Mouse (Mus musculus) lung, embryonic 14.5 days (tissue): ENCODE data around the gene Clasp2. TPM values are rescaled to one million over a fixed set of nuclear protein-coding genes. Genes with fewer than 3 reads are reported as not detected.

Source experiments
- ATAC-seq: fragments of 200-750 bp; cut with Nextera tagmentation; 2 replicates; pipeline ENCODE4 v1.8.0; 2017; ENCODE audit warnings: mild to moderate bottlenecking, moderate TSS enrichment, moderate library complexity; ENCODE audit not compliant: insufficient read depth
- DNase-seq: peaks from one replicate; pipeline ENCODE4 v3.0.0-alpha.2; 2015
- H3K27ac ChIP-seq: fragments of 300-500 bp; sonication (generic); 2 replicates; pipeline ENCODE4 v1.5.1; 2014; ENCODE audit warnings: low read depth, mild to moderate bottlenecking, moderate library complexity
- H3K27me3 ChIP-seq: fragments of 300-500 bp; sonication (generic); 2 replicates; pipeline ENCODE4 v1.6.1; 2014; ENCODE audit warnings: low read length, control low read depth; ENCODE audit not compliant: insufficient read depth
- H3K36me3 ChIP-seq: fragments of 300-500 bp; sonication (generic); 2 replicates; pipeline ENCODE4 v1.6.1; 2014; ENCODE audit warnings: control low read depth; ENCODE audit not compliant: insufficient read depth
- H3K4me1 ChIP-seq: fragments of 300-500 bp; sonication (generic); 2 replicates; pipeline ENCODE4 v1.6.1; 2014; ENCODE audit warnings: antibody characterized with exemption, control low read depth; ENCODE audit not compliant: insufficient read depth
- H3K4me2 ChIP-seq: fragments of 300-500 bp; sonication (generic); 2 replicates; pipeline ENCODE4 v1.6.1; 2014; ENCODE audit warnings: mild to moderate bottlenecking
- H3K4me3 ChIP-seq: fragments of 300-500 bp; sonication (generic); 2 replicates; pipeline ENCODE4 v1.5.1; 2014; ENCODE audit warnings: low read depth, low read length
- H3K9ac ChIP-seq: fragments of 300-500 bp; sonication (generic); 2 replicates; pipeline ENCODE4 v1.6.1; 2014
- H3K9me3 ChIP-seq: fragments of 300-500 bp; sonication (generic); 2 replicates; pipeline ENCODE4 v1.6.1; 2016; ENCODE audit warnings: low read depth, low read length, control low read depth
- CTCF ChIP-seq: IDR thresholded peaks from 2 replicates; pipeline ENCODE4 v1.5.1; 2016; ENCODE audit warnings: antibody characterized with exemption, low read depth
- WGBS: fragments of 180-500 bp; shearing (Covaris S2); extraction: QIAGEN DNeasy Blood & Tissue Kit; methylation state at CpG from one replicate; pipeline ENCODE4 v1.1.7; 2014; 5-methylcytosine and 5-hydroxymethylcytosine counted together
- polyA plus RNA-seq: library from polyadenylated mRNA; unstranded; fragments of >200 nt; fragmentation: Nextera tagmentation; extraction: Ambion mirVana; gene quantifications from 2 replicates; pipeline ENCODE4 v1.2.1, GENCODE M21; 2014

Gene Clasp2
- polyA plus RNA-seq, 1 experiment from 2014 or later = 34.2 TPM

- no peak for DNase-seq
- Histone ChIP-seq H3K4me1 (no peaks in the 10 kb centered on the region), H3K27me3 (no peaks in the 10 kb centered on the region), H3K9me3 (no peaks in the 10 kb centered on the region), H3K27ac (no peak overlapping the region), H3K36me3 (peaks cover 89% of the 10 kb centered on the region), H3K9ac (no peak overlapping the region), H3K4me3 (no peak overlapping the region), H3K4me2 (no peak overlapping the region)
- no peak for TF ChIP-seq CTCF
- ATAC-seq = no peak
- WGBS = 90% methylated on average over 4 of the region's 4 CpGs
These were observed 225.6 kb downstream of the Clasp2 start for GRCm38 (mm10) chr9:113966838-113967237.

- 88% methylated on average over 7 of the region's 7 CpGs for WGBS
- Histone ChIP-seq H3K9me3 (no peaks in the 10 kb centered on the region), H3K4me3 (no peak overlapping the region), H3K36me3 (peaks cover 86% of the 10 kb centered on the region), H3K9ac (no peak overlapping the region), H3K27ac (peak overlapping the region; percentile 42; the same call in 1 of the 2 replicates), H3K27me3 (no peaks in the 10 kb centered on the region), H3K4me2 (no peak overlapping the region), H3K4me1 (no peaks in the 10 kb centered on the region)
- no peak for TF ChIP-seq CTCF
- ATAC-seq (peak; percentile 77; the same call in 1 of the 2 replicates), DNase-seq (no peak)
These were observed 227.7 kb downstream of the Clasp2 start for GRCm38 (mm10) chr9:113968967-113969366.

Other genes starting within 250 kb of the Clasp2 start
- gene Pdcd6ip, start 33.2 kb upstream of the Clasp2 start, polyA plus RNA-seq = 77.0 and 80.0 TPM in 2 replicates
- 46.6 and 48.9 TPM in 2 replicates for gene Ubp1, start 189.5 kb downstream of the Clasp2 start, polyA plus RNA-seq